Mouse (Mus musculus) bone marrow macrophage, adult 2 months (primary cell): ENCODE data around the gene Aldh3b2.

ENCODE experiments used
- CTCF ChIP-seq: IDR thresholded peaks from 2 replicates; pipeline ENCODE4 v1.5.1; 2012; ENCODE audit warnings: low read depth, mild to moderate bottlenecking, low read length, moderate library complexity
- POLR2A ChIP-seq: IDR thresholded peaks from 2 replicates; pipeline ENCODE4 v1.6.1; 2012; ENCODE audit warnings: mild to moderate bottlenecking, low read depth, low read length, borderline replicate concordance

DNA sequence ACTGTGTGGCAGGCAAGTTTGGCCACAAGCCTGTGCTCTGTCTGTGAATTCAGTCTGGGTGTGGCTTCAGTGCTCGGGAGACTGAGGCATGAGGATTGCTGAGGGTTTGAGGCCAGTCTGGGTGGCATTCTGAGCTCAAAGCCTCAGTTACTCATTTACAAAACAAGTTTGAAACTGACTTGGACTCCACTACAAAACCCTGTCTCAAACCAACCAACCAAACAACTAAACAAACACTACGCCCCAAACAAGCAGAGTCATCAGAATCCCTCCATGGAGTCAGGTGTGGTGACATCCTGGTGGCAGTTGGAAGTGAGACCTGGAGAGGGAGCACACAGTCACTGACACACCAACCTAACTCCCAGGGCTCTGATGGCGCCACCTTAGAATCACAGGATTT, 21.8 kb upstream of the Aldh3b2 start:
- TF ChIP-seq POLR2A (no peak), CTCF (no peak)
